Mouse (Mus musculus) thymus, postnatal 4 days (tissue): ENCODE results near the gene Tmem131.

Source experiments
- DNase-seq: peaks from one replicate; pipeline ENCODE4 v3.0.0; 2021

The Tmem131 gene

DNA sequence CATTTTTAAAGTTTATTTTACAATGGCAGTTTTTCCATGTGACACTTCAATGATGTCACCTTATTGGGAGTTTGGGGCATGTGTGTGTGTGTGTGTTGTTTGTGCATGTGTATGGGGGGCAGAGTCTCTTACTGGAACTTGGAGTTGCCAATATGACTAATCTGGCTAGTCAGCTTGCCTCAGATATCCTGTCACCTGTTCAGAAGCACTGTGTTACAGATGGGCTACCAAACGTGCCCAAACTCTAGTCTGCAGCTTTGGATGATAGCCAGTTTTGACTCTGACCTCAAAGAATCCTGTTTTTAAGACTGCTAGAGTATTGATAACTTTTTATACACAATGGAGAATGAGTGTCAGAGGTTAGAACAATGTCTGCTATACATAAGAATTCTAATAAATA lies 64.3 kb downstream of the Tmem131 start:
- DNase-seq = no peak

DNA sequence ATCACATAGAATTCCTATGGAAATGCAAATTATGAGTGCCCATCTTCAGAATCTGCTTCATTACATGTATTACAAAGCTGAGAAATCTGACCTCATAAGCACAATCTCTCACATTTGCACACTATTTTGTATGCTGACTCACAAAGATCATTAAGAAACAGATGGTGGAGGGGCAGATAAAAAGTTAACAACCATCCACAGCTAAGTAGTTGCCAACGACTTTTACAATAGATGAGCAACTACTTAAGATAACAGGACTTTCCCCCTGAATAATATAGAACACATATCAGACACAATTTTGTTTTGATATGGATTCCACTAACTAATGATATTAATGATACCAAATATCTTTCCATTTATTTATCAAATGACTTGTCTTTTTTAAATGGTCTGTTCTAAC lies 66.3 kb downstream of the Tmem131 start:
- DNase-seq = no peak

DNA sequence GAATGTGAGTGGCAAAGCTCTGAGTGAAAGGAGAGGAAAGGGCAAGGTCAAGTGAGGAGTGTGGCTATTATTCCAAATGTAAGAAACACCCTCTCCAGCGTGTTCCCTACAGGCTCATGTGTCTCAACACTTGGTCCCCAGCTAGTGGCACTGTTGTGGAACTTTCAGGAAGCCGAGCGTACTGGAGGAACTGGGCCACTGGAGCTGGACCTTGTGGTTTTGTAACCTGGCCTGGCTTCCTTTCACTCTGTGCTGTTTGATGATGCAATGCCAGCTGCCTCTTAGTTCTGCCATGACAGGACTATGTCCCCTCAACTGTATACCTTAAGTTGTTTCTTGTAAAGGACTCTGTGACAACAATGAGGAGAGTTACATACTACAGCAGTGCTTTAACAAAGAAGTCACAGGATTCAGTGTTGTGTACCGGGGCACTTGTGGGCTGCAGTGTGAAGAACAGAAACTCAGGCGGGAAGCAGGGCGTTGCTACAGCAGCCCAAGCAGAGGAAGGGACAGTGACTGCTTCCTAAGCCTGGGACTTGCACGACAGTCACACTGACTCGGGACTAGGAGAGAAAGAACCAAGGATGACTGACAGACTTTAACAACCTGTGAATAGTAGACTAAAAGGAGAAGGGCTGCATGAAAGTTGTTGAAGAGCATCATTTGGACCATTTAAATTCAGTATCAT lies 68.4 kb downstream of the Tmem131 start:
- no peak for DNase-seq

DNA sequence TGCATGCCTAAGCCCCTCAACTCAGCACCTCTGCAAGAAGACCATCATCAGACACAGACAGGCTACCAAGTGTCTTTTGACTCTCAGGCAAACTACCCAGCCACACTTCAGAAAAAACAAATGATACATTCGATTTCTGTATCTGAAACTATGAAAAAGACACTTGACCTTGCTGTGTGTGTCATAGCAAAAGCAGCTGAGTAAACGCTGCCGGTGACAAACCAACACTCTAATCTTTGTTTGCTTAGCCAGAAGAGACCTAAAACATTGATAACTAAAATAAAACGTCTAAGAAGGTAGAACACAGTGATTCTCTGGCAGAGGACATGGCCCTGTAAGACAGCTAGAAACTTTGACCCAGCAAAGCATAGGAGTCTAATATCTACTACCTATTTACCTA lies 72.2 kb downstream of the Tmem131 start:
- DNase-seq = no peak

DNA sequence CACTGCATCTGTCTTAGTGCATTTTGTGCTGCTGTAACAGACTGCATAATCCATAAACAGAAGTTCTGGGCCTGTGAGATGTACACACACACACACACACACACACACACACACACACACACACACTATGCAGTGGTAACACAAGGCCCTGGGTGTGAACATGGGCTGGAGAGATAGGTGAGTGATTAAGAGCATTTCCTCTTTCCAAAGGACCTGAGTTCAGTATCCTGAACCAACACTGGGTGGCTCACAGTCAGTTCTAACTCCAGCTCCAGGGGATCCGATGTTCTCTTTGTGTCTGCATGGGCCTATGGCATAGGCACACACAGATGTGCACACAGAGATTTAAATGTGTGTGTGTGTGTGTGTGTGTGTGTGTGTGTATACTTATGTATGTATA lies 72.9 kb downstream of the Tmem131 start:
- no peak for DNase-seq

DNA sequence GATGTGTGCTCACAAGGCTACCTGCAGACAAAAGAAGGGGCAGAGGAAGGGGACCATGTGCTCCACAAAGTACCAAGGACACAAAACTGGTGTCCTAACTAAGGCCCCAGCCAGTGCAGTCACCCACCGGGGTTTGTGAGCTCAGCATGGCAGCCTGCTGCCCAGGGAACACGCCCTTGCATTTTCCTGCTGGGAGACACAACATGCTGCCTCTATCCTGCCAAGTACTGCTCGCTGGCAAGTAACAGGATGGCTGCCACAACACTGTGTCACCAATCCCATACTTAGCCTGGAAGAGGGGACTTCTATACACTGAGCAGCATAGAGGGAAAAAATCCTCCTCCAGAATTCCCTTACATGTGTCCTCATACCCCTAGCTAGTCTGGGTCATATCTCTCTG lies 78.7 kb downstream of the Tmem131 start:
- DNase-seq = no peak

DNA sequence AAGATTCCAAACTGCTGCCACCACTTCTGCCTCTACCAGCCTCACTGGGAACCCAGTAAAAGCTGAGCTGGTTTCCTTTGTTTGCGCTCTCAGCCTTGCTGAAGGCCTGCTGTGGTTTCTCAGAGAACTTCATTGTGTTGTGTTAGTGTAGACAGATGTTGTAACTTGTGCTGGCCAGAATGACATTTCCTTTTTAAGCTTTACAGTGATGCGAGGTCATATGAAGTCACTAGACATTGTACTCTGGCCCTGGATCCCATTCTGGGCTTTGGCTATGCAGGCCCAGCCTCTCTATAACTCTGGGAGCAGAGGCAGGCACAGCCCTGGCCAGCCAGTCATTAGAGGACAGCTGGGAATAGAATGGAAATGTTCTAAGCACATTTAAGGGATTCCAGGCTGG lies 81.7 kb downstream of the Tmem131 start:
- no peak for DNase-seq

DNA sequence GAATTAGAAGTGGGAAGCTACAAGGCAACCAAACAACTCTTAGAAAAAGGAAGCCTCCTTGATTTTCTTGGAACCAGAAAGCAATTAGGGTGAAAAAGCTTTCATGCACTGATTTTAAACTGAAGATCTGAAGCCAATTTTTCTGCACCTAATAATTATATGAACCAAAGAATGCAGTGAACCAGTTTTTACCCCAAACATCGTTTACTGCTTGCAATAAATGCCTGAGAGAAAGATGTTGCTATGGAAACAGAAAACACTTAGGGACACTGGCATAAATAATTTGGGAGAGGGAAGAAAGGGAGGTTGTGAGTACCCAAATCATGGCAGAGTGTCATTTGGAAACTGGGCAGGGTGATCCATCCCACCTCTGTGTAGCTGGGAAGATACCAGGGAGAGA lies 82.6 kb downstream of the Tmem131 start:
- DNase-seq = no peak

DNA sequence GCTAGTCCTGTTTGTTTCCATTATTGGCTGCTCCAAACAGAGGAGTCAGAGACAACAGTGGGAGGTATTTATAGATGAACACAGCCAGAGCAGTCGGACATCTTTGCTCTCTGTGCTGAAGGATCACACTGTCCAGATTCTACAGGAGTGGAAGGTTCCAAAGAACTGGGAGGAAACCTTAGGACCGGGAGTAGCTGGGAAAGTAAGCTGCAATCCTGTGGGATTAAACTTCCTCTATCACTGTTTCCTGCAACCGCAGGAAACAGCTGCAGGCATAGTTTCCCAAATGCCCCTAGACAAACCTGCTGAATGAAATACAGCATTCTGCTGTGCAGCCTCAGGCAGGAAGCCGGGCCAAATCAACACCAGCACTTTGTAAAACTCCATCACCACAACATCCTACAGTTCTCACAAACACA lies 83.0 kb downstream of the Tmem131 start:
- no peak for DNase-seq

DNA sequence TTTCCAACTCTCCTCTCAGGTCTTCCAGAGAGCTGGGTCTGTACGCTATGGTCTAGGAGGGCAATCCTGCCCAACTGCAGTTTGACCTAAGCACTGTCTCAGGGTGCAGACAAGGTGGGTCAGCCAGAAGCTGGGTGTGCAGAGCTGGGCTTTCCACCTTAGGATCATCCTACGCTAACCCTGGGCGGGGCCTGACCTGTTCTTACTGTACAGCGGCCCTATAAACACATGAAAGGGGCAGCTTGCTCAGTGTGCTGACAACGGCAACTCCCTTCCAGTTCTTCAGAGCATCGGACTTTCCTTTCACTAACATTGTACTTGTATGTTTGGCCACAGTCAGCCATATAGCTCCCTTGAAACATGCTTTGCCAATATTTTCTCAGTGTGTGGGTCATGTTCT lies 86.4 kb downstream of the Tmem131 start:
- DNase-seq = no peak

DNA sequence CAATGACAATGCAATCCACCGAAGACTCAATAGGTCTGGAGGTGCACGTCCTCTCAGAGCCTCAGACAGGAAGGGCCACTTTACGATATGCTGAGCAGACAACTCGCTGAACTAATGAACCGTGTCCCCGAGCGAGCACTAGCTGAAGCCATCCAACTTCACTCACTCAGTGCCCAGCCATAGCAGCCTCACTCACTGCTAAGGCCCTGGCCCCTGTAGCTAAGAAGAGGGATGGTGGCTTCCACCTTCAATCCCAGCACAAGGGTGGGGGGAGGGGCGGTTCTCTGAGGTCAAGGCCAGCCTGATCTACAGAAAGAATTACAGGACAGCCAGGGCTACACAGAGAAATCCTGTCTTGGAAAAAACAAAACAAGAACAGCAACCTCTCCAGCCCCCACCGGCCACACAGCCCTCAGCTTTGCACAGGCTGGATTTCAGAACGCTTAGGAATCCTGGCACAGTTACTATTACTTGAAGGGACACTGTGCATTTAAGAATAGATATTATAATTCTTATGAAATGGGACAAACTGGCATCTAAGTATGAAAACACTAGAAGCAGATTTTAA lies 89.2 kb downstream of the Tmem131 start:
- DNase-seq = no peak

DNA sequence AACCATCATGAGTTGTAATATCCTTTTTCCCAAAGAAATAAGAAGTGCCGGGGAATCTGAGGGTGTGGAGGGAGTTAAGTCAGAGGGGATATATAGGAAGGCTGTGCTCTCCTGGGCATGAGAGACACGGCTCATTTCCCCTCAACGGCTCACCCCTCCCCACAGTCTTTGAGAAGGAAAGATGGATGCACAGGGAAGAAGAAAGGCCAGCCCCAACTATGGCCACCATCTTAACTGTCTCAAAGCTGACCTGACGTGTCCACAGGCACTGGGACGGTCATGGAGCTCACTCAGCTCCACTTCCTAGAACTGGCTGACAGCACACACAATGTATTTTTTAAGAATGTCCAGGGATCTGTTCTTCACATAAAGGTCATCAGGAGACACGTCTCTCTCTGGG lies 91.4 kb downstream of the Tmem131 start:
- no peak for DNase-seq

DNA sequence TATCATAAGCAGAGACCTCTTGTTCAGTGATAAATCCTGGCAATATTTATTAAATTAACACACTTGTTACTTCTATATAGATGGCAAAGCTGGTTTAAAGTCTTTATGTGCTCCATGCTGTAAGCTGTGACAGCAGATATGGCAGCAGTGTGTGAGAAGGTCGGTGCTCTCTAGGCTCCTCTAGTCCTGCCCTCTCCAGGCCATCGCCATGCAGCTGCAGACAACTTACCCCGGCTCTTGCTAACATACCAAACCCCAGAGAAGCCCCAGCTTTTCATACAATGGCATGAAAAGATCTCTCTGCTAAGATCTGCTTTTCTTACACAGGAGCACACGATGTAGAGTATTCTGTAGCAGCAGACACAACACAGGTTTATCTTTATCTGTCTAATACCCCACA lies 92.1 kb downstream of the Tmem131 start:
- peak; percentile 11 for DNase-seq

DNA sequence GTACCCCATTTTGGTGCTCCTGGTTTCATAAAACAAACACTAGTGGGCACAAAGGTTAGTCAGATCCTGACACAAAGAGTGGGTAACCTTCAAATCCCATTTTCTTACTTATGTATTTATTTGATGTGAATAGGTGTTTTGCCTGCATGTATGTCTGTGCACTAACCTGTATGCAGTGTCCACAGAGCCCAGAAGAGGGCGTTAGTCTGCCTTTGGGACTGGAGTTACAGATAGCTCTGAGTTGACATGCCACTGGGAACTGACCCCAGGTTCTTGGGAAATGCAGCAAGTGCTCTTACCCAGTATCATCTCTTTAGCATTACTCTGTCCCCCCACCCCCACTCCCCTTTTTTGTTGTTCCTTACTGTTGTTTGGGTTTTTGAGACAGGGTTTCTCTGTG lies 95.4 kb downstream of the Tmem131 start:
- DNase-seq = peak; percentile 39

DNA sequence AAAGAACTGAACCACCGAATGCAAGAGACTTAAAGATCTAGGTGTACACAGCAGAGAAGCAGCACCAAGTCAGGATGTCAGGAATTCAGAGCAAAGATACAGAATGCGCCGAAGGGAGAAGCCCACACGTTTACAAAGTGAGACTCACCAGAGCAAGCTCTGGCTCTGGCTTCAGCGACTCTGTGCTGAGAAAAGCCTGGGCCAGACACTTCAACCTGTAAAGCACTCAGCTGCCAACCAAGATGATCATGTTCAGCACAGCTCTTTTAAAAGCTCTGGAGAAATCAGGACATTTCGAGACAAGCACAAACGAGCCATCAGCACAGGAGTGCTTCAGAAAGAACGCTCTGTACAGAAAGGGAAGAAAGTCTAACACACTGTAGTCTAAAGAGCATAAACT lies 96.2 kb downstream of the Tmem131 start:
- no peak for DNase-seq

DNA sequence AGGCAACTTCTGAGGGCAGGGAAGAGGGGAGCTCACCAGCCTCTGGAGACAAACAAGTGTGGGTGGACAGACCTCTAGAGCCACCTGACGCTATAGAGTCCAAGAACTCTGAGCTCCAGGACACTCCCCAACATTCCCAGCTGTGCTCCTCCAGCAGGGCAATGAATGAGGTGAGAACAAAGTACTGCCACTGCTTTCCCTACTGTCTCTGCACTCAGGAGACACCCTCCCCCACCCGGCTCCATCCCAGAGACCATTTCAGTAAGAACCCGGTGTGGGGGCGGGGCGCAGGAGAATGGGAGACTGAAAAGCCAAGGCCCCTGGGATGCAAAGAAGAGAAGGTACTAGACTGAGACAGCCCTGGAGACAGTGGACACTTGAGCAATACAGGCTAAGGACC lies 98.4 kb downstream of the Tmem131 start:
- DNase-seq = no peak

DNA sequence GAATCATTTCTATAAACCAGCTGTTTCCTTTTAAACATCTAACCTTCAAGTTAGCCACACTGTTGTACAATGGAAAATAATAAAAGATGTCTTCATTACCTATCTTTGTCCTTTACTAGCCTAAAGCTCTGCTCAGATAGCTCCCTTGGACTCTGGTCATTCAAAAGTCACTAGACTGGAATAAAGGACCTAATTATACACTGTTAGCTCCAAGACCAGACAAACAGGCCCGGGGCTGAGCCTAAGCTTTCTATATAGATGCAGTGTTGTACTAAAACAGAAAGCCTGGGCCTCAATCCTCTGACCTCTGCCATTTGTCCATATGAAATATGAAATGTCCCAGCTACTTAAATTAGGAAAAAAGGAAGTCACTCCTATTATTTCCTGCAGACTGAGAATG lies 101.7 kb downstream of the Tmem131 start:
- DNase-seq = no peak

DNA sequence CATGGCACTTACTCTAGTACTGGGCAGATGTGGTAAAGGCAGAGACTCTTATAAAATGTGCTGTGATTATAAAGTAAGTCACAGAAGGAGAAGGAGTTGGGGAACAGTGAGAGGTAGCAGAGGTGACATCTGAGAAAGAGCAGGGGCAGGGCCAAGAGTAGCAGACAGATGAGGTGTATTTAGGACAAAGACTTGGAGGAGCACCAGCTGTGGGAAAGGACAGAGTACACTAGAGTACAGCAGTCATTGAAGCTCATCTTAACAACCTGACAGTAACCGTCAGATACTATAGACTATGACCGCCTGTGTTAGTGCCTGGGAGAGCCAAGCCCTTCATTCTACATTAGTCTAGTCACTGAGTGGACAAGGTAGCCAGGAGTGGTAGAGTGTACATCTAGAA lies 102.5 kb downstream of the Tmem131 start:
- DNase-seq = no peak

DNA sequence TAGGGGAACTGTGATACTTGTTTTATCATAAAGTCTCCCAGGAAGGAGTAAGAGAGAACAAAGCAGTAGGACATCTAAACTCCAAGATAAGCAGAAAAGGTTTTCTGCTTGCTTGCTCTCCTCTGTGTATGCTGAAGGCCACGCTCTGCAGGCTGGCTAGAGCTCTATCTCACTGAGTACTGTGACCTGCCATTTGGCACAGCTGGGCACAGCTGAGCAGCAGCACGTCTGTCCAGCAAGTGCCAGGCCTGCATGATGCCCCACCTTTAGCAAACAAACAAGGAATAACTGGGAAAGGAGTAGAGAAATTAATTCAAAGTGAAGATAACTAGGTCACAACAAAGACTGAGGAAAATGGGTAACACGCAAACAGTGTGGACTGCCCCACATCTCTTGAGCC lies 103.6 kb downstream of the Tmem131 start:
- no peak for DNase-seq

DNA sequence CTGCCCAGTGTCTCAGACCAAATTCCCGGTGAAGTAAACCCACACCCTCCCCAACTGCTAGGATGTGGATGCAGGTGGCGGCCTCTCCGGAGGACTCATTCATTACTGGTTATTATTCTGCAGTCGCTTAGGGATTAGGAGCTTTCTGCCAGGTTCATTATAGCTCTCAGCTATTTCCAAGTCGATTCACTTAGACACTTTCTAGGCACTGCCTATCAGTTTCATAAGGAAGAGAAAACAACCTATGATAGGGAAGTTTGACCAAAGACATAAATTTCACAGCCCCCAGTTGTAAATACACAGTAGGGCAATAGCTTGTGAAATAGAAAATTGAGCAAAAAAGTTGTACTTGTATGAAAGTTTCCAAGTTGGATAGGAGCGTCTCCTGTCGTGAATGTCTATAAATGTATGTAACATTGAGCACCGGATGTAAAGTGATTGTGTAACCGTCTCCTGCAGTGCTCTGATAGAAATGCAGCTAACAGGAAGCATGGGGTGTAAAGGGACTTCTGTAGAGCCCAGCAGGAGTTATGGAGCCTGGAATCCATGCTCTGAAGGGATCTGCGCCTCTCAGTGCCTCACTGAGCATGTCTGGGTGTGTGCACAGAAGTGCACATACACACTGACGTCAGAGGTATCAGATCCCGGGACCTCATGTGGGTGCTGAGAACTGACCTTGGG lies 107.1 kb downstream of the Tmem131 start:
- no peak for DNase-seq

DNA sequence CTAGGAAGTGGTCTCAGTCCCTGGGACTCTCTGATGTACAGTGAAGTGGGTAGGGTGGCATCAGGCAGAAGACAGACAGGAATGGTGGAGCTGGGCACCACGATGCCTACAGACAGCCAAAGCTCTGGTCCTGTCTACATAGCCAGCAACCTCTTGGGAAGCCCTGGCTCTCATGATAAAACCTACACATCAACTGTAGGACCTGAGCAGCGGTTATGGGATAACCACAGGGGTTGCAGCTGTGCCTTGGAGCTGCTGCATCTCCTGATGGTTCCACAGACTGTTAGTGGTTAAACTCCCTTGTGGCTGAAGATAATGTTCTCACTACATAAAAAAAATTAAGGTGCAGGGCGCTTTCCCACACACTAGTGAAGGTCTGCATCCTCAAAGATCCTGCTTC lies 107.9 kb downstream of the Tmem131 start:
- no peak for DNase-seq

DNA sequence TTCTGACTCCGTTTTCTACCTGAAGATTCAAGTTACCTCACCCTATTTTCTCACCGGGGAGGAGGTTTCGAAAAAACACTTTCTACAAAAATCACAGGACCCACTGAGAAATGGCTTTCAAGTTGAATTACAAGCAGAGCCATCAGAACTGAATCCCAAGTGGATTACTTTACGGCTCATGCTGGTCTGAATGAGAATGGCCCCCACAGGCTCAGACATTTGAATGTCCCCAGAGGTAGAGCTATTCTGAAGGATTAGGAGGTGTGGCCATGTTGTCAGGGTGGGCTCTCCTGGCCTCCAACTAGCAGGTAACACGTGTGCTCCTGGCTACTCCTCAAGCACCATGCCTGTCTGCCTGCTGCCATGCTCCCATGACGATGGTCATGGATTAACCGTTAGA lies 109.4 kb downstream of the Tmem131 start:
- no peak for DNase-seq

DNA sequence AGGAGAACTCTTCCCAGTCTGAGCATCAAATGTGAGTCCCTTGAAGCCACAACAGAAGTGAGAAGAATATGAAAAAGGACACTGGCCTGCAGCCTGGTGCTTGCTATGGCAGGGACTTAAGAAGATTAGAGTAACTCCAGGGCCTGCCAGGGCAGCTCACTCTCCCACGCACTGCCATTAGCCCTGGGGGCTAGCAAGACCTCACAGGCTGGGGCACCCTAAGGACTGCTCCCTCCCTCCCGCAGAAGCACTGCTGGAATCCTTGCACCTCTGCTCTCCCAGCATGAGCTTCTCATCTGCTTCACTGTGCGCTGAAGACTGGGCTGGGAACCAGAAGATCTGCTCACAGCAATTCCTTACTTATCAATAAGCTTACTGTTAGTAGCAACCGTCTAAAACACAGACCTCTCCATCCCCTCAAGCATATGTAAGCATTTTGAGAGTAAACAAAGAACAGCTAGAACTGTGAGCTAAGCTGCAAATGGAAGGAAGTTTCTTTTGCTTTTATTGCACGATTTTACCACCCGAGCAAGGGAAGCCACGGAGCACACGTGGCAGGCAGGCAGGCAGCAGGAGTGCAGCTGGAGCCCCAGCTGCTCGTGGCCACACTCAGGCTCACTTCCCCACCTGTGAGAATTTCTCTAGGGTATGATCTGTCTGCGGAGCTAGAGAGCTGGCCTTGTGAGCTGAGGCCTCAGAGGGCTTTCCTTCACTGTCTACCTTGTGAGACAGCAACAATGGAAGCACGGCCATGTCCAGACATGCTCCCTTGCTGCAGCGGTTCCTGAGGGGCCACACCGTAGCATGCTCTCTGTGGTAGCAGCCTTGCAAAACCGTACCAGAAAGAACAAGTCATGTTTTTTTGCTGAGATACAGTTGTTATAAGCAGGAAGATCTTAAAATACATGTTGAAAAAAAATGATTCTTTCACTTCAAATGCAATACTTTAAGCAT lies 112.3 kb downstream of the Tmem131 start:
- DNase-seq = peak; percentile 42

DNA sequence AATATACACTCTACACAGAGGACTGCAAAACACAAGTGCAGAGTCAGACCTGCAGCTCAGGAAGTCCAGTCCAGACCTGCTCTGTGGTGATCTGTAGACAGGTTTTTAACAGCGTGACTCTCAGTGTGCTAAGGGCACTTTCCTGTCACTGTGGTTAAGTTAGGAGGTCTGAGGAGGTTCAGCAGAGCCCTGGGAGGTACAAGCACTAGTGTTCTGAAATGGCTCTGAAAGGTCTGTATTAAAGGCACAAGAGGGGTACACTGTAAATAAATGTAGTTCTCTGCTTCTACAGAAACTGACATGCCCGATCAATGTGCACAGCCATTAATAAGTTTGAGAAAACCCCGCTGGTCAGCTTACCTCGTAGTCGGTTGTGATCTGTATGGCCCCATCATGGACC lies 119.1 kb downstream of the Tmem131 start:
- no peak for DNase-seq
